Comparison of ENCODE assay signal across 8 mouse cellular contexts in genomic region chr6:119449060-119449499, GRCm38 (mm10). TPM values are rescaled to one million over a fixed set of nuclear protein-coding genes. Genes with fewer than 3 reads are reported as not detected.
DNase-seq lines count a peak whose midpoint lies in the region; ATAC-seq and TF ChIP-seq lines count a peak whose summit lies in the region.

No protein-coding gene starts in this region.

- DNase-seq in CD4-positive, CD25-positive, alpha-beta regulatory T cell, adult 2 months (ENCODE audit: low read depth, low spot score), result peak; percentile 64
- peak; percentile 37 for DNase-seq in T-cell, adult 2 months (ENCODE audit: low spot score)
- peak; percentile 57 for DNase-seq in thymus, postnatal 25 days

- TF ChIP-seq POLR2A in embryonic fibroblast, embryonic 13.5 days (IDR thresholded peaks at IDR 0.05; ENCODE audit: low read depth, low read length), result no peak

- TF ChIP-seq CTCF in embryonic fibroblast, embryonic 13.5 days (IDR thresholded peaks at IDR 0.05; ENCODE audit: borderline replicate concordance, insufficient read depth, low read length), result 0 out of 2 replicates have a peak, but pooled peaks have one; percentile 12

- peak overlapping the region; percentile 41; the same call in 1 of the 2 replicates for H3K9ac ChIP-seq in hindbrain, embryonic 12.5 days
- H3K9ac ChIP-seq in limb, embryonic 15.5 days, result peak overlapping the region; percentile 28; the same call in 1 of the 2 replicates
- peak overlapping the region; percentile 44; the same call in 1 of the 2 replicates for H3K9ac ChIP-seq in midbrain, embryonic 16.5 days (ENCODE audit: low read depth, low read length)

- no peak for ATAC-seq in CD4-positive, CD25-positive, alpha-beta regulatory T cell, adult 4 months
- peak; percentile 35; the same call in 1 of the 2 replicates for ATAC-seq in hindbrain, embryonic 12.5 days (ENCODE audit: low FRiP score)
- peak; percentile 56; the same call in 1 of the 2 replicates for ATAC-seq in limb, embryonic 15.5 days (ENCODE audit: insufficient number of reproducible peaks, low FRiP score, low TSS enrichment, low read depth)
- ATAC-seq in midbrain, embryonic 16.5 days, result no peak

- no peaks in the 10 kb centered on the region for H3K9me3 ChIP-seq in hindbrain, embryonic 12.5 days (replicated peaks)
- no peaks in the 10 kb centered on the region for H3K9me3 ChIP-seq in limb, embryonic 15.5 days
- H3K9me3 ChIP-seq in midbrain, embryonic 16.5 days (replicated peaks; ENCODE audit: control insufficient read depth, low read length, poor library complexity, severe bottlenecking), result no peaks in the 10 kb centered on the region

- 4% methylated on average over 23 of the region's 23 CpGs for WGBS in hindbrain, embryonic 12.5 days
- 3% methylated on average over 22 of the region's 23 CpGs for WGBS in limb, embryonic 15.5 days
- WGBS in midbrain, embryonic 16.5 days, result 2% methylated on average over 23 of the region's 23 CpGs

- H3K27me3 ChIP-seq in hindbrain, embryonic 12.5 days, result 0 out of 2 replicates have a peak, but pooled peaks cover 6% of the 10 kb centered on the region
- peaks cover 15% of the 10 kb centered on the region; the same call in 1 of the 2 replicates for H3K27me3 ChIP-seq in limb, embryonic 15.5 days
- H3K27me3 ChIP-seq in midbrain, embryonic 16.5 days (ENCODE audit: control insufficient read depth, insufficient read depth, low read depth, low read length), result no peaks in the 10 kb centered on the region

- H3K4me1 ChIP-seq in embryonic fibroblast, embryonic 13.5 days (ENCODE audit: control insufficient read depth, insufficient read depth, low read length), result peaks cover 12% of the 10 kb centered on the region; the same call in 1 of the 2 replicates
- peaks cover 20% of the 10 kb centered on the region for H3K4me1 ChIP-seq in hindbrain, embryonic 12.5 days
- H3K4me1 ChIP-seq in limb, embryonic 15.5 days, result peaks cover 28% of the 10 kb centered on the region
- peaks cover 26% of the 10 kb centered on the region for H3K4me1 ChIP-seq in midbrain, embryonic 16.5 days (ENCODE audit: control insufficient read depth, insufficient read depth, low read length)

- H3K4me2 ChIP-seq in hindbrain, embryonic 12.5 days (replicated peaks), result peak overlapping the region; percentile 59
- peak overlapping the region; percentile 62 for H3K4me2 ChIP-seq in limb, embryonic 15.5 days
- peak overlapping the region; percentile 63 for H3K4me2 ChIP-seq in midbrain, embryonic 16.5 days (ENCODE audit: low read length)

- H3K36me3 ChIP-seq in hindbrain, embryonic 12.5 days, result no peaks in the 10 kb centered on the region
- no peaks in the 10 kb centered on the region for H3K36me3 ChIP-seq in limb, embryonic 15.5 days
- H3K36me3 ChIP-seq in midbrain, embryonic 16.5 days (ENCODE audit: control insufficient read depth, insufficient read depth, low read length), result no peaks in the 10 kb centered on the region

- no peak overlapping the region for H3K27ac ChIP-seq in embryonic fibroblast, embryonic 13.5 days (ENCODE audit: insufficient read depth, low read length)
- no peak overlapping the region for H3K27ac ChIP-seq in hindbrain, embryonic 12.5 days
- no peak overlapping the region for H3K27ac ChIP-seq in limb, embryonic 15.5 days
- H3K27ac ChIP-seq in midbrain, embryonic 16.5 days (ENCODE audit: low read length), result no peak overlapping the region

- H3K4me3 ChIP-seq in embryonic fibroblast, embryonic 13.5 days (ENCODE audit: insufficient read depth, low read length), result peak overlapping the region; percentile 13; the same call in 1 of the 2 replicates
- peak overlapping the region; percentile 25 for H3K4me3 ChIP-seq in hindbrain, embryonic 12.5 days
- H3K4me3 ChIP-seq in limb, embryonic 15.5 days, result peak overlapping the region; percentile 36
- peak overlapping the region; percentile 29 for H3K4me3 ChIP-seq in midbrain, embryonic 16.5 days (ENCODE audit: low read depth, low read length)

RNA-seq across cellular contexts. Expression of gene Fbxl14, which starts 30.4 kb away (rescaled TPM):
- polyA plus RNA-seq in CD4-positive, CD25-positive, alpha-beta regulatory T cell, adult 4 months (2017; shearing (Covaris generic)), result 10 to 100 TPM; 10.7 to 11.3 TPM
- polyA plus RNA-seq in embryonic fibroblast, embryonic 13.5 days (2011; ENCODE audit: insufficient read length, low read depth, missing spikeins), result 19.3 and 21.5 TPM in 2 replicates
- 3.8 and 4.3 TPM in 2 replicates for polyA plus RNA-seq in hindbrain, embryonic 12.5 days (2016; fragmentation: Nextera tagmentation; extraction: Ambion mirVana)
- polyA plus RNA-seq in limb, embryonic 15.5 days (2015; fragmentation: Nextera tagmentation; extraction: Ambion mirVana), result 3.5 and 3.8 TPM in 2 replicates
- 2.0 and 2.5 TPM in 2 replicates for polyA plus RNA-seq in midbrain, embryonic 16.5 days (2015; fragmentation: Nextera tagmentation; extraction: Ambion mirVana)

RNA-seq across cellular contexts. Expression of gene Adipor2, which starts 31.6 kb away (rescaled TPM):
- polyA plus RNA-seq in CD4-positive, CD25-positive, alpha-beta regulatory T cell, adult 4 months (2017; shearing (Covaris generic)), result 10 to 100 TPM in 1 of 2 experiments, 1 to 10 TPM in 1; 7.7 to 10.3 TPM
- 38.2 and 42.8 TPM in 2 replicates for polyA plus RNA-seq in embryonic fibroblast, embryonic 13.5 days (2011; ENCODE audit: insufficient read length, low read depth, missing spikeins)
- 35.0 and 37.0 TPM in 2 replicates for polyA plus RNA-seq in hindbrain, embryonic 12.5 days (2016; fragmentation: Nextera tagmentation; extraction: Ambion mirVana)
- 39.8 and 40.2 TPM in 2 replicates for polyA plus RNA-seq in limb, embryonic 15.5 days (2015; fragmentation: Nextera tagmentation; extraction: Ambion mirVana)
- polyA plus RNA-seq in midbrain, embryonic 16.5 days (2015; fragmentation: Nextera tagmentation; extraction: Ambion mirVana), result 32.8 and 39.3 TPM in 2 replicates

Comparison
In these comparisons a context has a peak if more than half of its experiments do, and no peak if none do; other contexts are left out.
1. ATAC-seq: peak in hindbrain, embryonic 12.5 days (single experiment) and limb, embryonic 15.5 days (single experiment); none in CD4-positive, CD25-positive, alpha-beta regulatory T cell, adult 4 months (single experiment) and midbrain, embryonic 16.5 days (single experiment).
2. Peak in every context shown above with its lines, with median percentiles within 50 percentile points of each other: DNase-seq, H3K4me3 ChIP-seq, H3K4me2 ChIP-seq and H3K9ac ChIP-seq.